Mouse (Mus musculus): ENCODE measurements around the gene 9830107B12Rik.

9830107B12Rik gene

DNA sequence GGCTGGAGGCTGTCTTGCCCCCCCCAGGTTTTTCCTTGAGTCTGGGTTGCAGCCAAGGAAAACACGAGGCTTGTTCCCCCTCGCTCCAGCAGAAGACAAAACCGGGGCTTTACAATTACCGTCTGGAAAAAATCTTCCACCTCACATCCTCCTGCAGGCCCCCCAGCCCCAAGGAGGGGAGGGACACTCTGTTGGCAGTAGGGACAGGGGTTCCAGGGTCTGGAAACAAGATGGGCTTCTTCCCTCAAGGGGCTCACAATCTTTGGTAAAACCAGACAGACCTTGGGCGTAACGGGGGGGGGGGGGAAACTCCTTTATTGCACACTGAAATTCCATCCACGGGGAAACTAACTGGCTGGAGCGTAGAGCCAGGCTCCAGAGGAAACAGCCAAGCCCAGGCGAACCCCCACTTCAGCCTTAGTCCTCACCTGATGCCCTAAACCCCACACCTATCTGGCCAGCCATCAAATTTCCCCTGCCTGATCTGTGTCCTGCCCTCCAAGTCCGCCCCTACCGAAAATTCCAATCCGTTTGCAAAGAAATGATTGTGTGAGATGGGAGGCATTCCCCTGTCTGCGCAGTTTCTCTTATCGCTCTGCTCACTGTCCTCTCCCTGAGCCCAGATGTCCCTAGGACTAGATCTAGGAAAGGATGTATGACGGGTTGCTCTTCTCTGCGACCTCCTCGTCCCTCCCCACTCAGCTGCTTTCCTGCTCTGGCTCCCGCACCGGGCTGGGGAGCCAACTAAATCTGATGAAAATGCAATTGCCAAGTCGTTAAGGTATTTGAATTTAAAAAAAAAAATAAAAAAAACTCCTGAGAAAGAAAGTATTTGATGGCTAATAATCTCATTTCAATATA lies 51.0 kb downstream of the 9830107B12Rik start:
- DNase-seq (ENCODE audit: low read depth, low spot score), result no peak

DNA sequence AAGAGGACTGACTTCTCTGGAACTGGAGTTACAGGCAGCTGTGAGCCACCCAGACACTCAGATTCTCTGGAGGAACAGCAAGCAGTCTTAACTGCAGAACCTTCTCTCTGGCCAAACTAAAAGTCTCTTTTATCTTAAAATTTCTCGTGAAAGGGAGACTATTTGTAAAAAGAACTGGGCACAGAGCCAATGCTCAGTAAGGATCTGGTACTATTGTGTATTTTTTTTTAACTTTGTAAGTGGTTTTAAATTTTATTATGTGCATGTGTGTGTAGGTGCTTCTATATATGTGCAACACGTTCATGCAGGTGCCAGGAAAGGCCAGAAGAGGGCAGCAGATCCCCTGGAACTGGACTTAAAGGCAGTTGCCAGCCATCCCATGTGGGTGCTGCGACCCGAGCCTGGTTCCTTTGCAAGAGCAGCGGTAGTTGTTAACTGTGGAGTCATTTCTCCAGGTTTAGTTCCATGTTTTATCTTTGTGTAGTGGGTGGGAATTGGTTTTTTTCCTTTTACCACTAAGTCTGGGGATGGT lies 52.7 kb downstream of the 9830107B12Rik start:
- peak; percentile 52 for DNase-seq (ENCODE audit: low read depth, low spot score)

DNA sequence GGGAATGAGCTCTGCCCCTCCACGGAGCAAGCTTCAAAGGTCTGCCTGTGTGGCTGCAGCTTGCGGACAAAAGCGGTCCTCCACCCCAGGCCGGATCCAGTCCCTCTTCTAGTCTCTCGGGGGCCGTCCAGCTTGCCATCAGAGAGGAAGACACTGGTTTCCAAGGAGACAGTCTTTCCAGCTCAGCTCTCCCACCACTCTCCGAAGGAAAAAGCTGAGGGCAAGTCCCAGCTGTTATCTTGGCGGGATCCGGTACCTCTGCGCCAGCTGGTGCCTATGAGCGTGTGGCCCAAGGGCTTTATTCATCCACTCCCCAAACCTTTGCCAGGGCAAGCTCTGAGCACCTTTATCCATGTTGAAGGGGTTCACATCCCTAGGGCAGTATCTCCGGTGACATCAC lies 55.8 kb downstream of the 9830107B12Rik start:
- no peak for DNase-seq (ENCODE audit: low read depth, low spot score)

DNA sequence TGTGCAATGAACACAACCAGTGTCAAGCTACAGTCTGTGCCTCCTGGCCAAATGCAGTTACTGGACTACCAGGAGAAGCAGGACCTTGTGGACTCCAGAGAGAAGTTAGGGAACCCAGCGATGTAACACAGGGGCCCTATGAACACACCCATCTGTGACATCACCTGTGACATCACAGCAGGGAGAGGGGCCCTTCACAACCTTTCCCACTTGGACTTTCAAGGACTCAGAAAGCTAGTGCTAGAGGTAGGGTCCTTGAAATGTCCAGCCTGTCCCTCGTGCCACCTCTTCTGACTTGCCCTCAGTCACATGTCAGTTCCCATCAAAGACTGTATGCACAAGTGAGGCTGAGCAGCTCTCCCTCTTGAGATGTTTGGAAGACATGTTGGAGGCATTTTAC lies 56.6 kb downstream of the 9830107B12Rik start:
- DNase-seq (ENCODE audit: low read depth, low spot score), result no peak

DNA sequence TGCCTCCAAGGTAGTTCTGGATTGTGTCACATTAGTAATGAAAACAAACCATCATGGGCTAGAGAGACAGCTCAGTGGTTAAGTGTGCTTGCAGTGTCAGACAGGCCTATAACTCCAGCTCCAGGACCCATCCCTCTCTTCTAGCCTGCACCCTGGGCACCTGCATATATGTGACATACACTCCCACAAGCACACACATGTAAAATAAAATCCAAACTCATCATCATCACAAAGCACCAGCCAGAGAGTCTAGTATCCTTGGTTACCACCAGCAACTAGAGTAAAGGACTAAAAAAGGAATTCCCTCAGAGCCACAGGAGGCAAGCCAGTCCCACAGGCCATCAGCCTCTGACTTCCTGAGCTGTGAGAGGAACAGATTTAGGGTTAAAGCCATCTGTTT lies 57.0 kb downstream of the 9830107B12Rik start, which contains the start of gene 1700067P10Rik:
Gene 1700067P10Rik (plus strand): TSS at position 301 of the 400 bp plus-strand sequence.
- no peak for DNase-seq (ENCODE audit: low read depth, low spot score)

DNA sequence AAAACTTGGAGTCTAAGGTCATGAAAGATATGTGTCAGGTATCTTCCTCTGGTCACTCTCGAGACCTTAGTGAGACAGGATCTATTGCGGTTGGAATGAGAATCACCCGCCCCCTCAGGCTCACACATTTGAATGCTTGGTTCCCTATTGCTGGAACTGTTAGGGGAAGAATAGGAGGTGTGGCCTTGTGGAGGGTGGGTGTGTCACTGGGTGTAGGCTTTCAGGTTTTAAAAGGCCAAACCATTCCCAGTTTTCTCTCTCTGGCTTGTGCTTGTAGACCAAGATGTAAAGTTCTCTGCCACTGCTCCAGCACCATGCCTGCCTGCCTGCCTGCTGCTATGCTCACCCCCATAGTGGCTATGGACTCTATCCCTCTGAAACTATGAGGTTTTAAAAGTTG lies 65.4 kb downstream of the 9830107B12Rik start:
- peak; percentile 64 for DNase-seq (ENCODE audit: low read depth, low spot score)

Data from ES-CJ7 (cell line).